In the genomic region with DNA sequence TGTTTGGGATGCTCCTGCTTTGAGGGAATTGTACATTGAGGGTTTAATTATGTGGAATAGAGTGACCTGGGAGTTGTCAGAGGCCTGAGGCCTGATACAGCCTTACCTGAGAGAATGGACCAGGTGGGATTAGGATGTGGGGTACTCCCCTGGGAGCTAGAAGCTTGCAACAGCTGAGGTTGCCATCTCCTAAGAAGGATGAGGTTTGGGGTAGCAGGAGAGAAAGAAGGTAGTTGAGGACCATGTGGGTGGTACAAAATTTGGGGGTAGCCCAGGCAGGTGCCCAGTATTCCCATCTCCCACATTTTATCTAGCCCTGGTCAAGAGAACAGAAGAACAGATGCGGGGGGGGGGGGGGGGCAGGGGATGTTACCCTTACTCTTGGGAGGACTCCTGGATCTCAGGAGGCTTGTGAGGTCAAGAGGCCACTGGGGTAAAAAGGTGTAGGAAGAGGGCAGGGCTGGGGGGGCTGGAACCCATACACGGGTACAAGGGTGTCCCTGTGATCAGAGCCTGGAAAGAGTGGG, we compare ENCODE assay signal across 8 mouse cellular contexts. TPM values are rescaled to one million over a fixed set of nuclear protein-coding genes. Genes with fewer than 3 reads are reported as not detected.
DNase-seq lines count a peak whose midpoint lies in the region; ATAC-seq and TF ChIP-seq lines count a peak whose summit lies in the region.
"Had no signal": no experiment of that assay in that cellular context is flagged by ENCODE, and none has a peak within 500 bp of the region (broad histone marks: within the 10 kb centered on the region; RNA-seq: fewer than 3 reads in every experiment).

No protein-coding gene starts in this region.

- intact Hi-C loops in left cerebral cortex, adult 2 months (cut with DNase I): no loop called here
- intact Hi-C loops in left cerebral cortex, postnatal 25 days (cut with DNase I): no loop called here

- H3K4me2 ChIP-seq in intestine, embryonic 14.5 days (ENCODE audit: low read length): peak overlapping the region; percentile 56
- H3K4me2 ChIP-seq in neural tube, embryonic 14.5 days (ENCODE audit: low read depth, low read length): peak overlapping the region; percentile 94

- H3K9me3 ChIP-seq in forebrain, embryonic 10.5 days: no peaks in the 10 kb centered on the region
- no peaks in the 10 kb centered on the region for H3K9me3 ChIP-seq in intestine, embryonic 14.5 days (ENCODE audit: control insufficient read depth, low read length)
- H3K9me3 ChIP-seq in neural tube, embryonic 14.5 days (ENCODE audit: control insufficient read depth, low read length): no peaks in the 10 kb centered on the region

- 26% methylated on average over 2 of the region's 2 CpGs for WGBS in forebrain, embryonic 10.5 days
- WGBS in intestine, embryonic 14.5 days: 22% methylated on average over 2 of the region's 2 CpGs
- WGBS in neural tube, embryonic 14.5 days: 16% methylated on average over 2 of the region's 2 CpGs

- H3K36me3 ChIP-seq in forebrain, embryonic 10.5 days (replicated peaks): no peaks in the 10 kb centered on the region
- H3K36me3 ChIP-seq in intestine, embryonic 14.5 days (ENCODE audit: control insufficient read depth, insufficient read depth, low read length): no peaks in the 10 kb centered on the region
- no peaks in the 10 kb centered on the region for H3K36me3 ChIP-seq in neural tube, embryonic 14.5 days (ENCODE audit: control insufficient read depth, insufficient read depth, low read length)

- no peaks in the 10 kb centered on the region for H3K27me3 ChIP-seq in forebrain, embryonic 10.5 days (ENCODE audit: poor library complexity, severe bottlenecking)
- H3K27me3 ChIP-seq in intestine, embryonic 14.5 days (replicated peaks; ENCODE audit: control insufficient read depth, insufficient read depth, low read length): no peaks in the 10 kb centered on the region
- no peaks in the 10 kb centered on the region for H3K27me3 ChIP-seq in neural tube, embryonic 14.5 days (ENCODE audit: control insufficient read depth, insufficient read depth, low read length)
- H3K27me3 ChIP-seq: Patski had no signal

- no peak for DNase-seq in left cerebral cortex, adult 2 months (ENCODE audit: extremely low spot score in 1 of 2, low spot score in 2 of 2)
- DNase-seq in left cerebral cortex, postnatal 25 days (ENCODE audit: low spot score in 2 of 2): no peak
- DNase-seq in forebrain, embryonic 10.5 days (ENCODE audit: extremely low spot score, low spot score): no peak
- no peak for DNase-seq in intestine, embryonic 14.5 days (ENCODE audit: low spot score)
- DNase-seq in retina, postnatal 1 day: no peak
- DNase-seq in gastrocnemius, adult 18-20 months (ENCODE audit: low spot score): no peak

- H3K9ac ChIP-seq in intestine, embryonic 14.5 days (ENCODE audit: low read length): peak overlapping the region; percentile 69; the same call in 1 of the 2 replicates
- H3K9ac ChIP-seq in neural tube, embryonic 14.5 days (replicated peaks; ENCODE audit: low read depth, low read length): peak overlapping the region; percentile 83

- H3K27ac ChIP-seq in left cerebral cortex, adult 2 months: peak overlapping the region; percentile 93
- H3K27ac ChIP-seq in forebrain, embryonic 10.5 days: peak overlapping the region; percentile 96
- peak overlapping the region; percentile 71; the same call in 1 of the 2 replicates for H3K27ac ChIP-seq in intestine, embryonic 14.5 days (ENCODE audit: low read depth)
- H3K27ac ChIP-seq in neural tube, embryonic 14.5 days (ENCODE audit: low read depth, low read length): peak overlapping the region; percentile 95

- no peak for TF ChIP-seq CTCF in left cerebral cortex, adult 2 months (IDR thresholded peaks at IDR 0.05)

- peak overlapping the region; percentile 74 for H3K4me3 ChIP-seq in left cerebral cortex, adult 2 months
- peak overlapping the region; percentile 77 for H3K4me3 ChIP-seq in forebrain, embryonic 10.5 days
- peak overlapping the region; percentile 61 for H3K4me3 ChIP-seq in intestine, embryonic 14.5 days (ENCODE audit: low read depth, low read length)
- peak overlapping the region; percentile 80 for H3K4me3 ChIP-seq in neural tube, embryonic 14.5 days (ENCODE audit: low read depth, low read length)

- peaks cover 97% of the 10 kb centered on the region for H3K4me1 ChIP-seq in forebrain, embryonic 10.5 days
- H3K4me1 ChIP-seq in intestine, embryonic 14.5 days (replicated peaks; ENCODE audit: control insufficient read depth, insufficient read depth, low read length): peaks cover 57% of the 10 kb centered on the region
- peaks cover 44% of the 10 kb centered on the region for H3K4me1 ChIP-seq in neural tube, embryonic 14.5 days (ENCODE audit: control insufficient read depth, insufficient read depth, low read length)

- ATAC-seq in intestine, embryonic 14.5 days (replicated peaks; ENCODE audit: low FRiP score, low TSS enrichment, low read depth): no peak
- no peak for ATAC-seq in neural tube, embryonic 14.5 days (ENCODE audit: low read depth)
- ATAC-seq: Patski had no signal

RNA-seq across cellular contexts. Expression of a gene that starts 2.8 kb away (rescaled TPM):
- total RNA-seq in left cerebral cortex, adult 2 months (2021): 100 to 1,000 TPM; 818 to 875 TPM
- total RNA-seq in left cerebral cortex, postnatal 25 days (2021): 100 to 1,000 TPM; 931 to 954 TPM
- 13.8 and 15.5 TPM in 2 replicates for polyA plus RNA-seq in forebrain, embryonic 10.5 days (2016; fragmentation: Nextera tagmentation; extraction: Ambion mirVana)
- polyA plus RNA-seq in intestine, embryonic 14.5 days (2014; fragmentation: Nextera tagmentation; extraction: Ambion mirVana): 7.7 and 8.6 TPM in 2 replicates
- 24.9 and 31.6 TPM in 2 replicates for polyA plus RNA-seq in neural tube, embryonic 14.5 days (2014; fragmentation: Nextera tagmentation; extraction: Ambion mirVana)
- 1 to 10 TPM; 3.4 to 5.3 TPM for total RNA-seq in gastrocnemius, adult 18-20 months (2021)

RNA-seq across cellular contexts. Expression of a gene that starts 4.3 kb away (rescaled TPM):
- 10 to 100 TPM; 59.4 to 62.5 TPM for total RNA-seq in left cerebral cortex, adult 2 months (2021)
- total RNA-seq in left cerebral cortex, postnatal 25 days (2021): 10 to 100 TPM; 57.4 to 59.3 TPM
- polyA plus RNA-seq in forebrain, embryonic 10.5 days (2016; fragmentation: Nextera tagmentation; extraction: Ambion mirVana): 41.0 and 44.1 TPM in 2 replicates
- 72.8 and 73.8 TPM in 2 replicates for polyA plus RNA-seq in intestine, embryonic 14.5 days (2014; fragmentation: Nextera tagmentation; extraction: Ambion mirVana)
- polyA plus RNA-seq in neural tube, embryonic 14.5 days (2014; fragmentation: Nextera tagmentation; extraction: Ambion mirVana): 49.5 and 57.2 TPM in 2 replicates
- total RNA-seq in gastrocnemius, adult 18-20 months (2021): 100 to 1,000 TPM; 319 to 378 TPM

RNA-seq across cellular contexts. Expression of a gene that starts 19.2 kb away (rescaled TPM):
- 10 to 100 TPM; 32.6 to 32.9 TPM for total RNA-seq in left cerebral cortex, adult 2 months (2021)
- total RNA-seq in left cerebral cortex, postnatal 25 days (2021): 10 to 100 TPM; 26.1 to 32.2 TPM
- polyA plus RNA-seq in forebrain, embryonic 10.5 days (2016; fragmentation: Nextera tagmentation; extraction: Ambion mirVana): 44.3 and 51.6 TPM in 2 replicates
- polyA plus RNA-seq in intestine, embryonic 14.5 days (2014; fragmentation: Nextera tagmentation; extraction: Ambion mirVana): 32.0 and 32.6 TPM in 2 replicates
- 19.0 and 19.2 TPM in 2 replicates for polyA plus RNA-seq in neural tube, embryonic 14.5 days (2014; fragmentation: Nextera tagmentation; extraction: Ambion mirVana)
- 1 to 10 TPM; 3.5 to 4.3 TPM for total RNA-seq in gastrocnemius, adult 18-20 months (2021)

RNA-seq across cellular contexts. Expression of a gene that starts 24.0 kb away (rescaled TPM):
- 10 to 100 TPM; 44.3 to 48.9 TPM for total RNA-seq in left cerebral cortex, adult 2 months (2021)
- 10 to 100 TPM; 44.6 to 47.5 TPM for total RNA-seq in left cerebral cortex, postnatal 25 days (2021)
- polyA plus RNA-seq in forebrain, embryonic 10.5 days (2016; fragmentation: Nextera tagmentation; extraction: Ambion mirVana): 94.5 and 96.2 TPM in 2 replicates
- polyA plus RNA-seq in intestine, embryonic 14.5 days (2014; fragmentation: Nextera tagmentation; extraction: Ambion mirVana): 37.6 and 43.9 TPM in 2 replicates
- polyA plus RNA-seq in neural tube, embryonic 14.5 days (2014; fragmentation: Nextera tagmentation; extraction: Ambion mirVana): 28.8 and 37.8 TPM in 2 replicates
- 10 to 100 TPM; 18.0 to 19.2 TPM for total RNA-seq in gastrocnemius, adult 18-20 months (2021)

RNA-seq across cellular contexts. Expression of a gene that starts 28.6 kb away (rescaled TPM):
- 100 to 1,000 TPM; 209 to 215 TPM for total RNA-seq in left cerebral cortex, adult 2 months (2021)
- 100 to 1,000 TPM; 217 to 218 TPM for total RNA-seq in left cerebral cortex, postnatal 25 days (2021)
- 318 and 331 TPM in 2 replicates for polyA plus RNA-seq in forebrain, embryonic 10.5 days (2016; fragmentation: Nextera tagmentation; extraction: Ambion mirVana)
- 481 and 495 TPM in 2 replicates for polyA plus RNA-seq in intestine, embryonic 14.5 days (2014; fragmentation: Nextera tagmentation; extraction: Ambion mirVana)
- 609 and 643 TPM in 2 replicates for polyA plus RNA-seq in neural tube, embryonic 14.5 days (2014; fragmentation: Nextera tagmentation; extraction: Ambion mirVana)
- total RNA-seq in gastrocnemius, adult 18-20 months (2021): 100 to 1,000 TPM; 211 to 222 TPM

Comparison
In these comparisons a context has a peak if more than half of its experiments do, and no peak if none do; other contexts are left out.
1. RNA of a gene that starts 2.8 kb away (total RNA-seq): 931 to 954 TPM in left cerebral cortex, postnatal 25 days and 818 to 875 TPM in left cerebral cortex, adult 2 months; 3.4 to 5.3 TPM in gastrocnemius, adult 18-20 months; every median in the first group is over 100 times any median in the second.
2. RNA of a gene that starts 4.3 kb away (total RNA-seq): 319 to 378 TPM in gastrocnemius, adult 18-20 months; 59.4 to 62.5 TPM in left cerebral cortex, adult 2 months and 57.4 to 59.3 TPM in left cerebral cortex, postnatal 25 days; every median in the first group is over 4 times any median in the second.
3. RNA of a gene that starts 19.2 kb away (total RNA-seq): 32.6 to 32.9 TPM in left cerebral cortex, adult 2 months and 26.1 to 32.2 TPM in left cerebral cortex, postnatal 25 days; 3.5 to 4.3 TPM in gastrocnemius, adult 18-20 months; every median in the first group is over 4 times any median in the second.
4. Peak in every context shown above with its lines, with median percentiles within 50 percentile points of each other: H3K27ac ChIP-seq and H3K4me3 ChIP-seq.